Mouse (Mus musculus): ENCODE data around the gene Bcat1. TPM values are rescaled to one million over a fixed set of nuclear protein-coding genes. Genes with fewer than 3 reads are reported as not detected.

Gene Bcat1
- polyA plus RNA-seq, 1 experiment from 2014 or later = not detected

GRCm38 (mm10) chr6:145018295-145018694 lies 57.7 kb downstream of the Bcat1 start:
- Histone ChIP-seq H3K79me2 (ENCODE audit: inconsistent target) (no peaks in the 10 kb centered on the region), H3K27ac (no peak overlapping the region), H3K4me3 (ENCODE audit: inconsistent target) (no peak overlapping the region), H3K36me3 (ENCODE audit: inconsistent target) (no peaks in the 10 kb centered on the region)
- 94% methylated on average over 5 of the region's 5 CpGs for WGBS (ENCODE audit: missing documents)

GRCm38 (mm10) chr6:145017508-145017907 lies 58.5 kb downstream of the Bcat1 start:
- Histone ChIP-seq H3K27ac (no peak overlapping the region), H3K4me3 (ENCODE audit: inconsistent target) (no peak overlapping the region), H3K36me3 (ENCODE audit: inconsistent target) (no peaks in the 10 kb centered on the region), H3K79me2 (ENCODE audit: inconsistent target) (no peaks in the 10 kb centered on the region)
- WGBS (ENCODE audit: missing documents) = 93% methylated on average over 4 of the region's 4 CpGs

GRCm38 (mm10) chr6:145016639-145017038 lies 59.3 kb downstream of the Bcat1 start:
- WGBS (ENCODE audit: missing documents) = 83% methylated on average over 16 of the region's 16 CpGs
- no peaks in the 10 kb centered on the region for H3K36me3 ChIP-seq (ENCODE audit: inconsistent target)
- no peak overlapping the region for H3K4me3 ChIP-seq (ENCODE audit: inconsistent target)
- no peaks in the 10 kb centered on the region for H3K79me2 ChIP-seq (ENCODE audit: inconsistent target)
- H3K27ac ChIP-seq = no peak overlapping the region

DNA sequence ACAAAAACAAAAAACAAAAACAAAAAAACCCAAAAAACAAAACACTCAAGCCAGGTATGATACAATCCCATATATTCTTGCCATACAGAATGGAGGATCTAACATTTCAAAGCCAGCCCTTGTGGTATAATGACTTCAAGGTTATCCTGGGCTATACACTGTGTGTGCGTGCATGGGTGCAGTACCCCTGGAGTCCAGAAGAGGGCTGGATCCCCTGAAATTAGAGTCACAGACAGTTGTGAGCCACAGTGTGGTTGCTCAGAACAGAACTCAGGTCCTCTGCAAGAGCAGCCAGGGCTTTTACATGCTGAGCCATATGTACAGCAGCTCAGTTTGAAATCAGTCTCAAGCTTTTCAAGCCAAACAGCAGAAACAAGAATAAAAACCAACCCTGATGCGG lies 61.0 kb downstream of the Bcat1 start:
- 100% methylated on average over 2 of the region's 2 CpGs for WGBS (ENCODE audit: missing documents)
- Histone ChIP-seq H3K27ac (no peak overlapping the region), H3K79me2 (ENCODE audit: inconsistent target) (no peaks in the 10 kb centered on the region), H3K36me3 (ENCODE audit: inconsistent target) (no peaks in the 10 kb centered on the region), H3K4me3 (ENCODE audit: inconsistent target) (no peak overlapping the region)

GRCm38 (mm10) chr6:145012699-145013098 lies 63.3 kb downstream of the Bcat1 start:
- Histone ChIP-seq H3K36me3 (ENCODE audit: inconsistent target) (no peaks in the 10 kb centered on the region), H3K27ac (no peak overlapping the region), H3K79me2 (ENCODE audit: inconsistent target) (no peaks in the 10 kb centered on the region), H3K4me3 (ENCODE audit: inconsistent target) (no peak overlapping the region)
- WGBS (ENCODE audit: missing documents) = 84% methylated on average over 7 of the region's 8 CpGs

DNA sequence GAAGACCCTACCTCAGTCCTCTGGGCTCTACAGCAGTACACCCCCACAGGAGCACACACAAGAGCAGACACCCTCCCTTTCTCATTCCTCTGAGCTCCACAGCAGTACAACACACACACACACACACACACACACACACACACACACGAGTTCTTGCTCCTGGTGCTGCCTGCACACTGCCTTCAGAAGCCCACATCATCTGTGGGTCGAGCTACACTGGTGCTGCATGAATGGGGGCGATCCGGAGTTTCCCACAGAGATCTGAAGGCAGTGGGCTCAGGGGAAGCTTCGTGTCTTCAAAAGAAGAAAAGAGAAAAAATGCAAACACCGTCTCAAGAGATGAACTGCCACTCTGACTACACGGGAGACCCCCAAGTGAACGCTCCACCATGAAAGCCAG lies 64.8 kb downstream of the Bcat1 start:
- Histone ChIP-seq H3K27ac (no peak overlapping the region), H3K36me3 (ENCODE audit: inconsistent target) (no peaks in the 10 kb centered on the region), H3K79me2 (ENCODE audit: inconsistent target) (no peaks in the 10 kb centered on the region), H3K4me3 (ENCODE audit: inconsistent target) (no peak overlapping the region)
- 89% methylated on average over 8 of the region's 8 CpGs for WGBS (ENCODE audit: missing documents)

DNA sequence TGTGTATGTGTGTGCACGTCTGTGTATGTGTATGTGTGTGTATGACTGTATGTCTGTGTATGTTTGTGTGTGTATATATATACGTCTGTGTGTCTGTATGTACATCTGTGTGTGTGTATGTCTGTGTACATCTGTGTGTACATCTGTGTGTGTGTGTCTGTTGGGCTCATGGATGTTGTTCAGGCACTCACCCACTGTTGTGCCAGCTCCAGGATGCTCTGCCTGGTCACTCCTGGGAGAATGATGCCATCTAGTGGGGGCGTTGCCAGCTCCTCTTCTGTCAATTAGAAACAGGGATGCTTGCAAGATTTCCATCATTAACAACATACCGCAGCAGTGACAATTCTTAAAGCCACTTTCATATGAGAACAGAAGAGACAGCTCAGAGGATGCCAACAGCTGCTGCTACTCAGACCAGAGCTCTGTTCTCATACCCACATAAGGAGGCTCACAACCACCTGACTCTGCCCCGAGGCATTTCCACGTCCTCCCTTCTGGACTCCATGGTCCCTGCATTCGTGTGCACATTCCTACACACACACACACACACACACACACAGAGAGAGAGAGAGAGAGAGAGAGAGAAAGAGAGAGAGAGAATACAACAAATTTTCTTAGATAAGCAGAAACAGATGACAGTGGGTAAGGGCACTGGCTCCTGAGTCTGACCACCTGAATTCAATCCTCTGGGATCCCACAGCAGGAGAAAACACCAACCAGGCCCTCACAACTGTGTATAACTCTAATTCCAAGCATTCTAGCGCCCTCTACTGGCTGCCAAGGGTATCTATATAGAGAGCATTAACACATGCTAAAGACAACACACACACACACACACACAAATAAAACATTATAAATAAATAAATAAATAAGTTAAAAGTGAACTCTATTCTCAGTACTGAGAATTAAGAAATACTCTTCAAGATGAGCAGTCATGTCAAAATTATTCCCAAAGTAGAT lies 65.8 kb downstream of the Bcat1 start:
- H3K4me3 ChIP-seq (ENCODE audit: inconsistent target) = no peak overlapping the region
- no peaks in the 10 kb centered on the region for H3K36me3 ChIP-seq (ENCODE audit: inconsistent target)
- WGBS (ENCODE audit: missing documents) = 87% methylated on average over 7 of the region's 8 CpGs
- H3K79me2 ChIP-seq (ENCODE audit: inconsistent target) = no peaks in the 10 kb centered on the region
- H3K27ac ChIP-seq = no peak overlapping the region

DNA sequence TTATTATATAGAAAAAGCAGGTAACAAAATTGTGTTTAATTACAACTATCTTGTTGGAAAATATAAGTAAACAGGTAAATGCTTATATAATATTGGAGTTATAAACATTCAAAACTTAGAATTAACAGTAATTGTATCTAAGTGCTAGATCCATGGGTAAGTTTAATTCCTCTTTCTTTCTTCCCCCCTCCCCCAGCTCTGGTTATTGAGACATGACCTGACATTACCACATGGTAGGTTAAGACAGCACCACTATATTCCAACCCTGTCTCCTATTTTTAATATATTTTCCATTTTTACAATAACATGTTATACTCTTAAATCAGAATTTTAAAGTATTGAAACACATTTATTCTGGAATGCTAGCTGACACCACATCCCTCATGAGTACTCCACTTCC lies 72.5 kb downstream of the Bcat1 start:
- no peaks in the 10 kb centered on the region for H3K36me3 ChIP-seq (ENCODE audit: inconsistent target)
- no peak overlapping the region for H3K27ac ChIP-seq
- no peak overlapping the region for H3K4me3 ChIP-seq (ENCODE audit: inconsistent target)
- no peaks in the 10 kb centered on the region for H3K79me2 ChIP-seq (ENCODE audit: inconsistent target)

- H3K4me3 ChIP-seq (ENCODE audit: inconsistent target) = no peak overlapping the region
- WGBS (ENCODE audit: missing documents) = 24% methylated on average over 10 of the region's 14 CpGs
- no peaks in the 10 kb centered on the region for H3K36me3 ChIP-seq (ENCODE audit: inconsistent target)
Observed at GRCm38 (mm10) chr6:145002094-145002936, 73.7 kb downstream of the Bcat1 start.

DNA sequence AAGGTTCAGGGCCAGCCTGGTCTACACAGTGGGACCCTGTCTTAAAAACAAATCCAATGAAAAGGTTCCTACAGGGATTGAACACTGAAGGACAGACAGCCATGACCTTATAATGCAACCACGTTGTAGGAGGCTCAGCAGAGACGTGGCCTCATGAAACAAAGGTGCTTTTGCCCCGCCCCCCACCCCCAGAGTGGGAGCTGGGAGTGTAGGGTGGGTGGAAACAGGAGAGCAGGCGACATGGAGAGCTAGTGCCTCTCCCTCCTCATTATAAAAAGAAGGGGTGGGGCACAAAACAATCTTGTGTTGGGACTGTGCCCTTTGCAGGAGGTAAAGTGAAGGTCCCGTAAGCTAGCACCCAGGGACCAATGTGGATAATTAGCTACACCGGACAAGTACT lies 74.5 kb downstream of the Bcat1 start:
- 86% methylated on average over 6 of the region's 6 CpGs for WGBS (ENCODE audit: missing documents)
- Histone ChIP-seq H3K36me3 (ENCODE audit: inconsistent target) (no peaks in the 10 kb centered on the region), H3K79me2 (ENCODE audit: inconsistent target) (no peaks in the 10 kb centered on the region)

More at GRCm38 (mm10) chr6:145002094-145002936, 73.7 kb downstream of the Bcat1 start:
- no peak overlapping the region for H3K27ac ChIP-seq
- H3K79me2 ChIP-seq (ENCODE audit: inconsistent target) = no peaks in the 10 kb centered on the region

DNA sequence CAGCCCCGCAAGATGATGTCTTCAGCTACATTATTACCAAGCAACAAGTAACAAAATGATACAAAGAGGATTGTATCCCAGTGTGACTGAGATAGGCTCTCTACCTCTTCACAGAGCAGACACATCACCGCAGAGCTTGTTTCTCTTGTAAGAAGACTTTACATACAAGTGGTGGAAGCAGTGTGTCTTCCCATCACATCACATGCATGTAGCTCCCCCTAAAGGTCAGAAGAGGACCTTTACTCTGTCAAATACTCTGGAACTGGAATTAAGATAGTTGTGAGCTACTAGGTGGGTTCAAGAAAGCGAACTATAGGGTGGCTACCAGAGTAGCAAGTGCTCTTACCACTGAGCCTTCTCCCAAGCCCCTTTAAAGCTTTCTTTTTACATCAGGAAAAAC lies 78.8 kb downstream of the Bcat1 start:
- Histone ChIP-seq H3K79me2 (ENCODE audit: inconsistent target) (no peaks in the 10 kb centered on the region), H3K4me3 (ENCODE audit: inconsistent target) (no peak overlapping the region), H3K27ac (no peak overlapping the region), H3K36me3 (ENCODE audit: inconsistent target) (no peaks in the 10 kb centered on the region)
- 81% methylated on average over 3 of the region's 3 CpGs for WGBS (ENCODE audit: missing documents)

More for the DNA sequence above, 74.5 kb downstream of the Bcat1 start:
- Histone ChIP-seq H3K27ac (no peak overlapping the region), H3K4me3 (ENCODE audit: inconsistent target) (no peak overlapping the region)

DNA sequence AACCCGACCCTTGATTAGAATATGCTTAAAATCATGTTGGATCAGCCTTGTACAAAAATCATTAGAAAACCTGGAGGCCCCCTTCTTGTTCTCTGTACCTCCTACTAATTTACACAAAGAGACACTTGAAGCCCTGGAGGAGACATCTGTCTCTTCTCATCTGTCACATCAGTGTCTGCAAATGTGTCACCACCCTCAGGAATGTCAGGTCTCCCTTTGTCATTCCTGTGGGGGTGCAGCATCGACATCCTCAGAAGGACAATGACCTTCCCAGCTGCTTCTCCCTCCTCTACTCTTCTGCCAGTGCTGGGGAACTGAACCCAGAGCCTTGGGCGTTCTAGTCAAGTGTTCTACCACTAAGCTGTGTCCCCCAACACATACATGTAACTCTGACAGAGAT lies 83.9 kb downstream of the Bcat1 start:
- H3K4me3 ChIP-seq (ENCODE audit: inconsistent target) = no peak overlapping the region
- WGBS (ENCODE audit: missing documents) = 91% methylated on average over 3 of the region's 3 CpGs
- H3K79me2 ChIP-seq (ENCODE audit: inconsistent target) = no peaks in the 10 kb centered on the region
- no peak overlapping the region for H3K27ac ChIP-seq
- H3K36me3 ChIP-seq (ENCODE audit: inconsistent target) = no peaks in the 10 kb centered on the region

- 83% methylated on average over 4 of the region's 4 CpGs for WGBS (ENCODE audit: missing documents)
- H3K27ac ChIP-seq = no peak overlapping the region
- no peak overlapping the region for H3K4me3 ChIP-seq (ENCODE audit: inconsistent target)
- no peaks in the 10 kb centered on the region for H3K36me3 ChIP-seq (ENCODE audit: inconsistent target)
- H3K79me2 ChIP-seq (ENCODE audit: inconsistent target) = no peaks in the 10 kb centered on the region
Observed at GRCm38 (mm10) chr6:144989193-144989592, 86.8 kb downstream of the Bcat1 start.

DNA sequence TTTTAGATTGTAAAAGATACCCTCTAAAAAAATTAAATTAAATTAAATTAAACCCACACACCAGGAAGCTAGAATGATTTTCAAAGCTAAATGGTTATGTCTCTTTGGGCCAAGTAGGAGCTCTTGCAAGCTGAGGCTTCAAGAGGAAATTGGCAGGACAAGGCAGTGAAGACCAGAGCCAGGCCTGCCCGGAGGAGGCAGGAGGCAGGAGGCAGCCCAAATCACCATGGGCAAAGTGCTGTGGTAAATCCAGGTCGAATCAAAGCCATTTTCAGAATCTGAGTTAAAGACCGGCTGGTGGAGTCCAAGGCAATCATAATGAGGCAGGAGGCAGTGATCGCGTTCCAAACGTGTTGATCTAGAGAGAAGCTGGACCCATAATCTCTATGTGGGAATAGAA lies 88.3 kb downstream of the Bcat1 start:
- no peak overlapping the region for H3K4me3 ChIP-seq (ENCODE audit: inconsistent target)
- no peaks in the 10 kb centered on the region for H3K36me3 ChIP-seq (ENCODE audit: inconsistent target)
- H3K79me2 ChIP-seq (ENCODE audit: inconsistent target) = no peaks in the 10 kb centered on the region
- 92% methylated on average over 6 of the region's 6 CpGs for WGBS (ENCODE audit: missing documents)
- H3K27ac ChIP-seq = no peak overlapping the region

- no peak overlapping the region for H3K27ac ChIP-seq
- no peaks in the 10 kb centered on the region for H3K36me3 ChIP-seq (ENCODE audit: inconsistent target)
- H3K4me3 ChIP-seq (ENCODE audit: inconsistent target) = no peak overlapping the region
- no peaks in the 10 kb centered on the region for H3K79me2 ChIP-seq (ENCODE audit: inconsistent target)
- 53% methylated on average over 7 of the region's 7 CpGs for WGBS (ENCODE audit: missing documents)
Observed at GRCm38 (mm10) chr6:144987216-144987615, 88.8 kb downstream of the Bcat1 start.

Measured in macrophage (primary cell).